Mouse (Mus musculus) erythroblast, embryonic 14.5 days (primary cell): ENCODE results near the gene Arrdc2. TPM values are rescaled to one million over a fixed set of nuclear protein-coding genes. Genes with fewer than 3 reads are reported as not detected.

ENCODE experiments used
- H3K27me3 ChIP-seq: 2 replicates; pipeline ENCODE4 v1.6.1; 2012; ENCODE audit warnings: inconsistent platforms; ENCODE audit not compliant: control insufficient read depth
- H3K36me3 ChIP-seq: 2 replicates; pipeline ENCODE4 v1.6.1; 2012; ENCODE audit warnings: mild to moderate bottlenecking, inconsistent platforms; ENCODE audit not compliant: control insufficient read depth
- H3K4me1 ChIP-seq: 2 replicates; pipeline ENCODE4 v1.6.1; 2012; ENCODE audit warnings: inconsistent platforms; ENCODE audit not compliant: control insufficient read depth
- H3K4me3 ChIP-seq: replicated peaks from 2 replicates; pipeline ENCODE3; 2012; ENCODE audit warnings: moderate library complexity, mild to moderate bottlenecking, inconsistent platforms
- H3K9me3 ChIP-seq: 2 replicates; pipeline ENCODE4 v1.6.1; 2012; ENCODE audit warnings: low read length, inconsistent platforms, mixed read lengths; ENCODE audit not compliant: control insufficient read depth
- GATA1 ChIP-seq: IDR thresholded peaks from 2 replicates; pipeline ENCODE4 v1.6.1; 2012; ENCODE audit warnings: low read length, inconsistent platforms, mixed read lengths
- TAL1 ChIP-seq: IDR thresholded peaks from 3 replicates; pipeline ENCODE4 v1.6.1; 2012; ENCODE audit warnings: low read length, inconsistent platforms, mixed read lengths
- polyA plus RNA-seq: library from polyadenylated mRNA; stranded (reverse); fragments of >175 nt; gene quantifications from 2 replicates; pipeline ENCODE4 v1.2.3, GENCODE M21; 2012

The Arrdc2 gene
- polyA plus RNA-seq: 28.7 and 50.4 TPM in 2 replicates

- TF ChIP-seq GATA1 (no peak), TAL1 (no peak)
- H3K9me3 ChIP-seq: no peaks in the 10 kb centered on the region
- H3K4me3 ChIP-seq: peak within 1 kb of the TSS; percentile 90
- peaks cover 54% of the 10 kb centered on the region for H3K36me3 ChIP-seq
- no peaks in the 10 kb centered on the region for H3K27me3 ChIP-seq
- H3K4me1 ChIP-seq: peaks cover 90% of the 10 kb centered on the region
Measured at GRCm38 (mm10) chr8:70839408-70840351, at the start of gene Arrdc2. Arrdc2 (minus strand) TSS chr8:70839720.

DNA sequence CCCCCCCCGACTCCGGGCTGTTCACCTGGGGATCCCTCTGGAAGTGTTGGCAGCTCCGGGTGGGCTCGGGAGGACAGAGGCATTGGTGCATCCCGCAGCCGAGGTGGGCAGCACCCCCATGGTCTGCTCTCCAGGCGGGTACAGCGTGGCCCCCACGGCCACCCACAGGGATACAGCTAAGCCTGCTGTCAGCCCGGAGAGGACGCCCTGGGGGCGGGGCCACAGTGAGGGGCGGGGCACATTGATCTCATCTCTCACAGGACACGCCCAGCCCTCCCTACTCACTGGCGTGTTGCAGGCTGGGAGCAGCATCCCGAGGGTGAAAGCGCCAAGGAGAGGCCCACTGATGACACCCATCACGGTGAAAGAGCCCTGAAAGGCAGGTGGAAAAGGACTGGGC lies 48.1 kb upstream of the Arrdc2 start:
- no peak overlapping the region for H3K4me3 ChIP-seq
- no peaks in the 10 kb centered on the region; the same call in 1 of the 2 replicates for H3K36me3 ChIP-seq
- peaks cover 86% of the 10 kb centered on the region for H3K27me3 ChIP-seq
- H3K4me1 ChIP-seq: peaks cover 31% of the 10 kb centered on the region
- TF ChIP-seq TAL1: no peak
- H3K9me3 ChIP-seq: peaks cover 19% of the 10 kb centered on the region

DNA sequence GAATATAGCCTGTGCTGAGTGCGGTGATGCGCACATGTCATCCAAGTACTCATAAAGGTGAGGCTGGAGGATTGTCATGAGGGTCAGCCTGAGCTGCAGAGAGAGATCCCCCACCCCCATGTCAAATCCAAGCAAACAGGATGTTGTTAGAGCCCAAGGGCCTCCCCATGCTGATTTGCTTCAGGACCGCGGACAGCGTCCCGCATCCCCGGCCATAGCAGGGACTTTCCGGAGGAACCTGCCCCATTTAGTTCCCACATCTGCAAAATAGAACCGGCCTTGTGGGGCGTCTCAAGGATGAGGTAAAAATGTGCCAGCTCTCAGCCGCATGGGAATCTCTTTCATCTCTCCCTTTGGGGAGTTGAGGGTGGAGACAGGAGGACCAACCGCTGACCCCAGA lies 46.1 kb upstream of the Arrdc2 start:
- Histone ChIP-seq H3K9me3 (no peaks in the 10 kb centered on the region; the same call in 1 of the 2 replicates), H3K27me3 (peaks cover 76% of the 10 kb centered on the region), H3K4me3 (no peak overlapping the region), H3K4me1 (peaks cover 11% of the 10 kb centered on the region), H3K36me3 (no peaks in the 10 kb centered on the region)
- TF ChIP-seq GATA1: no peak
- TF ChIP-seq TAL1: no peak

DNA sequence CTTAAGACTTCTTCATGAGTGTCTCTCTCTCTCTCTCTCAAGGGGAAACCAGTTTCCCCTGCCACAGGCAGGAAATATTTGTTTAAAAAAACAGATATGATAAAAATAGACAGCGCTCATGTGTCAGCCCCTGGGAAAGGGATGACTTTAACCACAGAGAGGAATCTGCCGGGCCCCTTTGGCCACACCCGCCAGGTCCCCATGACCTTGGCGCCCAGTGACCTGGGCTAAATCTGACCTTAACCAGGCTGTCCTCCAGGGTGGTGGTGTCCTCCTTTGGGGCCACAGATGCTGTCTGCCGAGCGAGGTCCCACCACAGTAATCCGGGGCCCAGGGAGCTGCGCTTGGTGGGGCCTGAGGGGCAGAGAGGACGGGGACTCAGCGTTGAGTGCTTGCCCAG lies 45.2 kb upstream of the Arrdc2 start:
- Histone ChIP-seq H3K4me1 (peaks cover 11% of the 10 kb centered on the region), H3K27me3 (peaks cover 76% of the 10 kb centered on the region), H3K4me3 (no peak overlapping the region)

DNA sequence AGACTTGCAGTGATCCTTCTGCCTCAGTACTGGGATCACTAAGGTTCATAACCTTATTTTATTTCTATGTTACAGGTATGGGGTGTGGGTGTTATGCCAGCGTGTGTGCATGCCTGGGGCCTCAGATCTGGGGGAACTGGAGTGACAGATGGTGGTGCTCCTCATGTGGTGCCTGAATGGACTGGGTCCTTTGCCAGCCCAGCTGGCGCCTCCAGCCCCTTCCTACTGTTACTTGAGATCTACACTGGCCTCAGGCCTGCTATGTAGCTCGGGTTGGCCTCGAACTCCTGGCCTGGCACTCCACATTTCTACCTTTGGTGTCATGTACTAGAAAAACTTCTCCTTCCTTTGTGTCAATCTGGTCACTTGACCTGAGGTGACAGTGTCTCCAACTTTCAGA lies 44.7 kb upstream of the Arrdc2 start:
- Histone ChIP-seq H3K27me3 (peaks cover 77% of the 10 kb centered on the region), H3K9me3 (no peaks in the 10 kb centered on the region), H3K4me3 (no peak overlapping the region), H3K36me3 (no peaks in the 10 kb centered on the region), H3K4me1 (peaks cover 11% of the 10 kb centered on the region)
- no peak for TF ChIP-seq GATA1
- no peak for TF ChIP-seq TAL1

More for the DNA sequence above, 45.2 kb upstream of the Arrdc2 start:
- Histone ChIP-seq H3K36me3 (no peaks in the 10 kb centered on the region), H3K9me3 (no peaks in the 10 kb centered on the region)
- TF ChIP-seq GATA1 (no peak), TAL1 (no peak)

- no peaks in the 10 kb centered on the region for H3K36me3 ChIP-seq
- H3K4me1 ChIP-seq: peaks cover 15% of the 10 kb centered on the region
- no peaks in the 10 kb centered on the region for H3K9me3 ChIP-seq
- peaks cover 50% of the 10 kb centered on the region for H3K27me3 ChIP-seq
- H3K4me3 ChIP-seq: no peak overlapping the region
- TF ChIP-seq GATA1: no peak
- TF ChIP-seq TAL1: no peak
Measured at GRCm38 (mm10) chr8:70880546-70880945, 41.0 kb upstream of the Arrdc2 start.

- no peaks in the 10 kb centered on the region for H3K9me3 ChIP-seq
- H3K27me3 ChIP-seq: peaks cover 46% of the 10 kb centered on the region
- no peaks in the 10 kb centered on the region for H3K36me3 ChIP-seq
- no peak for TF ChIP-seq TAL1
- no peak for TF ChIP-seq GATA1
- no peak overlapping the region for H3K4me3 ChIP-seq
- peaks cover 15% of the 10 kb centered on the region for H3K4me1 ChIP-seq
Measured at GRCm38 (mm10) chr8:70880126-70880525, 40.6 kb upstream of the Arrdc2 start.

DNA sequence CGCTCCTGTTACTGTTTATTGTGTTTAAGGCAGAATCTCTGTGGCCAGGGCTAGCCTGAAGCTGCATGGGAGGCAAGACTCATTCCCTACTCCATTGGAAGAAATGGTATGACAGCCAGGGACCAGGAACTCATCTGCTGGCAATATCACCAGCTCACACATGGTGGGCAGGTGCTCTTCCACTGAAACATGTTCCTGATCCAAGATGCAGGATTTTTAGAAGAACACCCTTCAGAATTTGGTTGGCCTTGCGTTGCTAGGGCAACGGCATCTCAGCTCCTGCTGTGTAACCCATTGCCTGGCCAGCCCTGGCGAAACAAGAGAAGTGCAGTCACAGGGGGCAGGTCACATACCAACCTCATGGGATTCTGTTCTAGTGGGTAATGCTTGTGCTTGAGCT lies 40.0 kb upstream of the Arrdc2 start:
- Histone ChIP-seq H3K4me1 (peaks cover 17% of the 10 kb centered on the region), H3K4me3 (no peak overlapping the region), H3K9me3 (no peaks in the 10 kb centered on the region), H3K36me3 (no peaks in the 10 kb centered on the region), H3K27me3 (peaks cover 41% of the 10 kb centered on the region)
- no peak for TF ChIP-seq TAL1
- no peak for TF ChIP-seq GATA1

- no peaks in the 10 kb centered on the region for H3K9me3 ChIP-seq
- no peak overlapping the region for H3K4me3 ChIP-seq
- TF ChIP-seq GATA1 (no peak), TAL1 (no peak)
- peaks cover 34% of the 10 kb centered on the region for H3K27me3 ChIP-seq
- H3K36me3 ChIP-seq: no peaks in the 10 kb centered on the region
- peaks cover 27% of the 10 kb centered on the region for H3K4me1 ChIP-seq
Measured at GRCm38 (mm10) chr8:70878178-70878577, 38.7 kb upstream of the Arrdc2 start.

- TF ChIP-seq TAL1 (no peak), GATA1 (no peak)
- Histone ChIP-seq H3K36me3 (peaks cover 4% of the 10 kb centered on the region), H3K4me1 (peaks cover 42% of the 10 kb centered on the region), H3K4me3 (no peak overlapping the region), H3K27me3 (peaks cover 26% of the 10 kb centered on the region), H3K9me3 (no peaks in the 10 kb centered on the region)
Measured at GRCm38 (mm10) chr8:70876382-70876781, 36.9 kb upstream of the Arrdc2 start.
